Mouse (Mus musculus) liver, embryonic 15.5 days (tissue): ENCODE measurements around the gene Lars2. TPM values are rescaled to one million over a fixed set of nuclear protein-coding genes. Genes with fewer than 3 reads are reported as not detected.

Source experiments
- ATAC-seq: fragments of 200-750 bp; cut with Nextera tagmentation; 2 replicates; pipeline ENCODE4 v1.8.0; 2017; ENCODE audit warnings: moderate number of reproducible peaks, mild to moderate bottlenecking, moderate library complexity; ENCODE audit not compliant: insufficient read depth
- H3K27ac ChIP-seq: fragments of 300-500 bp; sonication (generic); replicated peaks from 2 replicates; pipeline ENCODE4 v1.5.1; 2015; ENCODE audit warnings: mild to moderate bottlenecking, inconsistent platforms
- H3K27me3 ChIP-seq: fragments of 300-500 bp; sonication (generic); 2 replicates; pipeline ENCODE4 v1.6.1; 2015; ENCODE audit warnings: mild to moderate bottlenecking, inconsistent platforms
- H3K36me3 ChIP-seq: fragments of 300-500 bp; sonication (generic); replicated peaks from 2 replicates; pipeline ENCODE4 v1.6.1; 2015; ENCODE audit warnings: moderate library complexity, mild to moderate bottlenecking, inconsistent platforms
- H3K4me1 ChIP-seq: fragments of 300-500 bp; sonication (generic); replicated peaks from 2 replicates; pipeline ENCODE4 v1.6.1; 2015; ENCODE audit warnings: inconsistent platforms
- H3K4me2 ChIP-seq: fragments of 300-500 bp; sonication (generic); 2 replicates; pipeline ENCODE4 v1.6.1; 2015; ENCODE audit warnings: moderate library complexity, mild to moderate bottlenecking, inconsistent platforms
- H3K4me3 ChIP-seq: fragments of 300-500 bp; sonication (generic); replicated peaks from 2 replicates; pipeline ENCODE4 v1.5.1; 2015; ENCODE audit warnings: mild to moderate bottlenecking, inconsistent platforms
- H3K9ac ChIP-seq: fragments of 300-500 bp; sonication (generic); 2 replicates; pipeline ENCODE4 v1.6.1; 2015; ENCODE audit warnings: moderate library complexity, mild to moderate bottlenecking, inconsistent platforms
- H3K9me3 ChIP-seq: fragments of 300-500 bp; sonication (generic); replicated peaks from 2 replicates; pipeline ENCODE4 v1.6.1; 2016; ENCODE audit warnings: inconsistent platforms
- whole genome bisulfite sequencing: fragments of 180-500 bp; shearing (Covaris S2); methylation state at CpG from one replicate; pipeline ENCODE4 v1.1.7; 2015; ENCODE audit warnings: mixed read lengths; ENCODE audit not compliant: insufficient replicate concordance; 5-methylcytosine and 5-hydroxymethylcytosine counted together
- polyA plus RNA-seq: library from polyadenylated mRNA; unstranded; fragments of >200 nt; fragmentation: Nextera tagmentation; extraction: Ambion mirVana; gene quantifications from 2 replicates; pipeline ENCODE4 v1.2.1, GENCODE M21; 2015

The Lars2 gene
- polyA plus RNA-seq, 1 experiment from 2014 or later: 577 TPM

GRCm38 (mm10) chr9:123478586-123479195 is 112.0 kb downstream of the Lars2 start, which contains the start of gene Limd1:
TSS of gene Limd1 (plus strand) at chr9:123478706.
- Histone ChIP-seq H3K4me2 (peak within 1 kb of the TSS; percentile 94), H3K9ac (peak within 1 kb of the TSS; percentile 81), H3K9me3 (no peaks in the 10 kb centered on the region), H3K27ac (peak within 1 kb of the TSS; percentile 88), H3K4me1 (peaks cover 66% of the 10 kb centered on the region), H3K4me3 (peak within 1 kb of the TSS; percentile 84), H3K36me3 (peaks cover 31% of the 10 kb centered on the region), H3K27me3 (no peaks in the 10 kb centered on the region)
- under 1% methylated on average over 31 of the region's 57 CpGs for WGBS
- ATAC-seq: peak; percentile 73

GRCm38 (mm10) chr9:123479196-123479669 is 112.5 kb downstream of the Lars2 start:
- no peaks in the 10 kb centered on the region for H3K9me3 ChIP-seq
- no peaks in the 10 kb centered on the region for H3K27me3 ChIP-seq
- peaks cover 69% of the 10 kb centered on the region for H3K4me1 ChIP-seq
- H3K4me3 ChIP-seq: peak overlapping the region; percentile 84
- 23% methylated on average over 17 of the region's 17 CpGs for WGBS
- peak overlapping the region; percentile 94 for H3K4me2 ChIP-seq
- H3K27ac ChIP-seq: peak overlapping the region; percentile 88
- peak overlapping the region; percentile 81 for H3K9ac ChIP-seq
- peaks cover 36% of the 10 kb centered on the region for H3K36me3 ChIP-seq
- peak; percentile 3 for ATAC-seq

DNA sequence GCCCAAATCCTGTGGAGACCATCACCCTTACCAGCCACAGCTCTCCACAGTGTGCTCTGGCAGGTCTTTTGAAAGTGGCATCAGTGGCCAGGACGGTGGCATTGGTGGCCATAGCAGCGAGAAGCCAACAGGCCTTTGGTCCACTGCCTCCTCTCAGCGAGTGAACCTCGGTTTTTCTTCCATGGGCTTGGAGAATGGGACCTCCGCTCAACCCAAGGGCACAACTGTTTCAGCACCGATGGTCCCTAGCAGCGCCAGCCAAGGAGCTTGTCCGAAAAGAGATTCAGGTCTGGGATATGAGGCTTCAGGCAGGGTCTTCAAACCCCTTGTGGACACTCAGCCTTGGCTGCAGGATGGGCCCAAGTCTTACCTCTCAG is 113.1 kb downstream of the Lars2 start:
- WGBS: 79% methylated on average over 8 of the region's 8 CpGs
- no peaks in the 10 kb centered on the region for H3K9me3 ChIP-seq
- peak overlapping the region; percentile 88 for H3K27ac ChIP-seq
- peak overlapping the region; percentile 84 for H3K4me3 ChIP-seq
- no peaks in the 10 kb centered on the region for H3K27me3 ChIP-seq
- H3K4me1 ChIP-seq: peaks cover 75% of the 10 kb centered on the region
- ATAC-seq: no peak
- H3K9ac ChIP-seq: peak overlapping the region; percentile 81
- H3K4me2 ChIP-seq: peak overlapping the region; percentile 94
- peaks cover 43% of the 10 kb centered on the region for H3K36me3 ChIP-seq

DNA sequence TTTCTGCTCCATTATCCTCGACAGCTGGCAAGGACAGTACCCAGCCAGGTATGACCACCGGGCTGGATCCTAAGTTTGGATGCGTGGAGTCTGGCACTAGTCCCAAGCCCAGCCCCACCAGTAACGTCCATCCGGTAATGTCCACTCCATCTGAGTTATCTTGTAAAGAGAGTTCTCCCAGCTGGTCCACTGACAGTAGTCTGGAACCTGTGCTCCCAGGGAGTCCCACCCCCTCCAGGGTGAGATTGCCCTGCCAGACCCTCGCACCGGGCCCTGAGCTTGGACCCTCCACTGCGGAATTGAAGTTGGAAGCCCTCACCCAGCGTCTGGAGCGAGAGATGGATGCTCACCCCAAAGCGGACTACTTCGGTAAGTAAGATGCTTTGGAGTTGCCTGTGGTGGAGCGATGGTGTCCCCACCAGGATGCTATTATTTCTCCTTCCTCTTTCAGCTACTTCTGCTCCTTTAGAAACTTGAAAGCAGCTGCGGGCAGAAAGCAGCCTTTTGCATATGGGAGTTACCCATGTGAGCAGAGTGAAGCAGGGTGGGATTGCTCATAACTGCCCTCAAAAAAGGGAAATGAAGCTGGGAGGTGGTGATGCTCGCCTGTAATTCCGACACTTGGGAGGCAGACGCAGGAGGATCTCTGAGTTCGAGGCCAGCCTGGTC is 113.7 kb downstream of the Lars2 start:
- peaks cover 47% of the 10 kb centered on the region for H3K36me3 ChIP-seq
- peaks cover 79% of the 10 kb centered on the region for H3K4me1 ChIP-seq
- peak overlapping the region; percentile 84 for H3K4me3 ChIP-seq
- H3K27me3 ChIP-seq: no peaks in the 10 kb centered on the region
- 60% methylated on average over 18 of the region's 18 CpGs for WGBS
- H3K9me3 ChIP-seq: no peaks in the 10 kb centered on the region
- peak overlapping the region; percentile 94 for H3K4me2 ChIP-seq
- no peak for ATAC-seq
- H3K9ac ChIP-seq: peak overlapping the region; percentile 81
- H3K27ac ChIP-seq: peak overlapping the region; percentile 88

GRCm38 (mm10) chr9:123481136-123481535 is 114.4 kb downstream of the Lars2 start:
- ATAC-seq: peak; percentile 85
- peaks cover 87% of the 10 kb centered on the region for H3K4me1 ChIP-seq
- no peaks in the 10 kb centered on the region for H3K9me3 ChIP-seq
- peak overlapping the region; percentile 81 for H3K9ac ChIP-seq
- H3K36me3 ChIP-seq: peaks cover 54% of the 10 kb centered on the region
- peak overlapping the region; percentile 88 for H3K27ac ChIP-seq
- H3K4me2 ChIP-seq: peak overlapping the region; percentile 94
- H3K4me3 ChIP-seq: peak overlapping the region; percentile 84
- no peaks in the 10 kb centered on the region for H3K27me3 ChIP-seq
- 29% methylated on average over 7 of the region's 7 CpGs for WGBS

DNA sequence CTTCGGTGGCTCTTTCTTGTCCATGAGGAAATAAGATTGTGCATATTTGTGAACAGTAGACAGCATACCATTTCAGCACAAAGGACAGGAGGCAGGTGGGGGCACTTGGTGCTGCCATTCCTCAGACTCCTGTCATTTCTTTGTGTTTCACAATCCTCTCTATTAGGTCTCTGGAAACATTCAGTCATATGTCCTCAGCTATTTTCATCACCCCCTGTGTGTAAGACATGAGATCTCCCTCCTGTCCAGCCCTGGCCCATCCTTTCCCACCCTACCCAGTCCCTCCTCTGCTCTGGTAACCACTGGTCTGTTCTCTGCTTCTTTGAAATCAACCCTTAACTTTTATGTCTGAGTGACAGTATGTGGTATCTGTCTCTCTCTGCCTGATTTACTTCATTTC is 116.9 kb downstream of the Lars2 start:
- 85% methylated on average over 1 of the region's 1 CpGs for WGBS
- H3K4me1 ChIP-seq: peaks cover 95% of the 10 kb centered on the region
- H3K9ac ChIP-seq: peak overlapping the region; percentile 3; the same call in 1 of the 2 replicates
- no peaks in the 10 kb centered on the region for H3K27me3 ChIP-seq
- H3K27ac ChIP-seq: peak overlapping the region; percentile 88; the same call in 1 of the 2 replicates
- no peak for ATAC-seq
- H3K36me3 ChIP-seq: peaks cover 78% of the 10 kb centered on the region
- H3K9me3 ChIP-seq: no peaks in the 10 kb centered on the region
- peak overlapping the region; percentile 94 for H3K4me2 ChIP-seq
- no peak overlapping the region for H3K4me3 ChIP-seq

GRCm38 (mm10) chr9:123484830-123485229 is 118.1 kb downstream of the Lars2 start:
- H3K27ac ChIP-seq: no peak overlapping the region

GRCm38 (mm10) chr9:123485561-123485960 is 118.8 kb downstream of the Lars2 start:
- ATAC-seq: no peak
- WGBS: 84% methylated on average over 4 of the region's 4 CpGs
- Histone ChIP-seq H3K27ac (no peak overlapping the region; the same call in 1 of the 2 replicates), H3K36me3 (peaks cover 91% of the 10 kb centered on the region), H3K27me3 (no peaks in the 10 kb centered on the region), H3K4me2 (no peak overlapping the region), H3K9me3 (no peaks in the 10 kb centered on the region), H3K4me1 (peaks cover 94% of the 10 kb centered on the region), H3K4me3 (no peak overlapping the region), H3K9ac (no peak overlapping the region)

More at GRCm38 (mm10) chr9:123484830-123485229, 118.1 kb downstream of the Lars2 start:
- H3K36me3 ChIP-seq: peaks cover 90% of the 10 kb centered on the region
- H3K9me3 ChIP-seq: no peaks in the 10 kb centered on the region
- peaks cover 94% of the 10 kb centered on the region for H3K4me1 ChIP-seq
- H3K27me3 ChIP-seq: no peaks in the 10 kb centered on the region
- no peak for ATAC-seq
- H3K9ac ChIP-seq: no peak overlapping the region
- 84% methylated on average over 3 of the region's 3 CpGs for WGBS
- H3K4me2 ChIP-seq: no peak overlapping the region
- H3K4me3 ChIP-seq: no peak overlapping the region

DNA sequence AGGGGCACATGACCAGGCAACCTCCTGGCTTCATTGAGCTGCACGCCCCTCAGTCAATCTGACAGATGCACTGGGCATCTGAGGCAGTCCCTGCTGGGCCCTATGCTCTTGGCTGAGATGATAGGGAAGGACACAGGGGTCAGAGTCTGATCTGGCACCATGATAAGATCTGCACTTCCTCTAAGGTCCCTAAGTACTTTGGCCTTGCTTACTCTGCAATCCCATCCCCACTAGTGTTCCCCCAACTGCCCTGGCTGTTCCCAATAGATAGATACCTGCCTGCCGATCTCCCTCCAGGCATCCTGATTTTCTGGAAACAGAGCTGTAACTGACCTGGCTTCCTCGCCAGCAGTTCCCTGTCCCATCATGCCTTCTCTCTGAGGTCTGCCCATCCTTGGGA is 119.9 kb downstream of the Lars2 start:
- peaks cover 81% of the 10 kb centered on the region for H3K36me3 ChIP-seq
- no peak overlapping the region for H3K4me2 ChIP-seq
- no peak overlapping the region for H3K9ac ChIP-seq
- no peak overlapping the region for H3K4me3 ChIP-seq
- WGBS: 48% methylated on average over 3 of the region's 3 CpGs
- H3K27me3 ChIP-seq: no peaks in the 10 kb centered on the region
- no peaks in the 10 kb centered on the region for H3K9me3 ChIP-seq
- H3K27ac ChIP-seq: no peak overlapping the region
- ATAC-seq: no peak
- peaks cover 93% of the 10 kb centered on the region for H3K4me1 ChIP-seq

DNA sequence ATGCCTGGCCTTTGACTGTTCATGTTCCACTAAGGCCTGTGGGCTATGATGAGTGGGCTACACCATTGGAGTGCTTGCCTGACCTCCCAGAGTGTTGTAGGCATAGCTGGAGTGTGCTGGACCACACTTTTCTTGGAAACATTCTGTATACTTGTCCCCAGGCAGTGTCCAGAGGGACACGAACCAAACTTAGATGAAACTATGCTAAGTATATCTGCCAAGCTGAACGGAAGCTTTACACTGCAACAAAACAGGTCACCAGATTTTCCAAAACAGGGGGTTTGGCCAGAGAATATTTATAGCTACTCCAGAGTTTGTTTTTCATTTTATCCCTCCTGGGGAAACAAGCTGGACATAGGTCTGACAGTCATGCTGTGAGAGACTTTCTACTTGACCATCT is 122.3 kb downstream of the Lars2 start:
- no peak overlapping the region for H3K9ac ChIP-seq
- 69% methylated on average over 2 of the region's 2 CpGs for WGBS
- peaks cover 88% of the 10 kb centered on the region for H3K4me1 ChIP-seq
- H3K4me2 ChIP-seq: no peak overlapping the region
- H3K36me3 ChIP-seq: peaks cover 58% of the 10 kb centered on the region
- H3K4me3 ChIP-seq: no peak overlapping the region
- no peaks in the 10 kb centered on the region for H3K9me3 ChIP-seq
- ATAC-seq: no peak
- no peaks in the 10 kb centered on the region for H3K27me3 ChIP-seq
- no peak overlapping the region for H3K27ac ChIP-seq

GRCm38 (mm10) chr9:123489727-123490343 is 123.1 kb downstream of the Lars2 start:
- ATAC-seq: no peak
- H3K27ac ChIP-seq: no peak overlapping the region
- H3K4me1 ChIP-seq: peaks cover 88% of the 10 kb centered on the region

More at GRCm38 (mm10) chr9:123489727-123490343, 123.1 kb downstream of the Lars2 start:
- H3K36me3 ChIP-seq: peaks cover 51% of the 10 kb centered on the region
- H3K27me3 ChIP-seq: no peaks in the 10 kb centered on the region
- WGBS: 60% methylated on average over 9 of the region's 9 CpGs
- no peak overlapping the region for H3K4me2 ChIP-seq
- no peak overlapping the region for H3K9ac ChIP-seq
- no peak overlapping the region for H3K4me3 ChIP-seq
- H3K9me3 ChIP-seq: no peaks in the 10 kb centered on the region
